Mouse (Mus musculus) CH12.LX (cell line): ENCODE measurements around the gene Trappc3. TPM values are rescaled to one million over a fixed set of nuclear protein-coding genes. Genes with fewer than 3 reads are reported as not detected.

Experiments
- DNase-seq: peaks from one replicate; pipeline ENCODE4 v3.0.0-alpha.2; 2013; ENCODE audit errors: extremely low read depth
- H3K27ac ChIP-seq: 2 replicates; pipeline ENCODE4 v1.5.1; 2012; ENCODE audit warnings: low read depth, mild to moderate bottlenecking, control low read depth, moderate library complexity; ENCODE audit not compliant: insufficient read depth
- H3K27me3 ChIP-seq: replicated peaks from 2 replicates; pipeline ENCODE3; 2012; ENCODE audit warnings: inconsistent platforms
- H3K36me3 ChIP-seq, 2 experiments: replicated peaks in 1 of 2; 2 replicates each; pipeline versions ENCODE3 to v1.6.1; 2012; ENCODE audit warnings: inconsistent platforms in 1 of 2, low read length in 1 of 2, mild to moderate bottlenecking in 1 of 2, mixed read lengths in 1 of 2, moderate library complexity in 1 of 2; ENCODE audit not compliant: control insufficient read depth in 1 of 2, insufficient read depth in 1 of 2
- H3K4me1 ChIP-seq, 2 experiments: 2 replicates each; pipeline ENCODE4 v1.6.1; 2012; ENCODE audit warnings: inconsistent platforms in 1 of 2, moderate library complexity in 1 of 2; ENCODE audit not compliant: insufficient read depth in 2 of 2, control insufficient read depth in 1 of 2
- H3K4me2 ChIP-seq: 2 replicates; pipeline ENCODE4 v1.6.1; 2012; ENCODE audit warnings: low read depth, mild to moderate bottlenecking, control low read depth; ENCODE audit not compliant: poor library complexity, insufficient read depth, severe bottlenecking
- H3K4me3 ChIP-seq, 3 experiments: fragments of 150-350 bp in 1 of 3; sonication (generic) in 1 of 3; replicated peaks in 1 of 3; 2 replicates each; pipeline versions ENCODE3 to v1.5.1; 2011 to 2012; ENCODE audit warnings: low read depth in 2 of 3, low read length in 2 of 3, mild to moderate bottlenecking in 2 of 3, moderate library complexity in 2 of 3, control low read depth in 1 of 3, improper control_type of control experiment in 1 of 3, inconsistent platforms in 1 of 3, mixed read lengths in 1 of 3; ENCODE audit not compliant: poor library complexity in 1 of 3
- H3K79me2 ChIP-seq: replicated peaks from 2 replicates; pipeline ENCODE4 v1.6.1; 2012; ENCODE audit warnings: mild to moderate bottlenecking, moderate library complexity; ENCODE audit not compliant: control insufficient read depth, poor library complexity, insufficient read depth, severe bottlenecking; ENCODE audit errors: extremely low read depth
- H3K9ac ChIP-seq: 2 replicates; pipeline ENCODE4 v1.6.1; 2012; ENCODE audit warnings: low read depth, mild to moderate bottlenecking, control low read depth, moderate library complexity; ENCODE audit not compliant: insufficient read depth
- H3K9me3 ChIP-seq: replicated peaks from 2 replicates; pipeline ENCODE3; 2012; ENCODE audit warnings: low read length, inconsistent platforms, mixed read lengths
- CHD2 ChIP-seq: IDR thresholded peaks from 2 replicates; pipeline ENCODE4 v1.6.1; 2011; ENCODE audit warnings: low read length, improper control_type of control experiment
- CTCF ChIP-seq, 2 experiments: IDR thresholded peaks in 1 of 2; conservative IDR thresholded peaks in 1 of 2; 2 replicates each; pipeline ENCODE4 v1.5.1; 2011 to 2012; ENCODE audit warnings: low read depth in 2 of 2, low read length in 2 of 2, improper control_type of control experiment in 1 of 2, inconsistent platforms in 1 of 2, mild to moderate bottlenecking in 1 of 2, moderate library complexity in 1 of 2
- ELF1 ChIP-seq: IDR thresholded peaks from 2 replicates; pipeline ENCODE4 v1.6.1; 2014; ENCODE audit warnings: low read depth, mild to moderate bottlenecking, inconsistent platforms, low read length, improper control_type of control experiment
- EP300 ChIP-seq: IDR thresholded peaks from 2 replicates; pipeline ENCODE4 v1.6.1; 2011; ENCODE audit warnings: low read length, improper control_type of control experiment
- GABPA ChIP-seq: IDR thresholded peaks from 2 replicates; pipeline ENCODE4 v1.6.1; 2012; ENCODE audit warnings: low read depth, low read length, improper control_type of control experiment, inconsistent platforms; ENCODE audit not compliant: insufficient replicate concordance
- JUN ChIP-seq: IDR thresholded peaks from 2 replicates; pipeline ENCODE4 v1.6.1; 2011; ENCODE audit warnings: low read depth, mild to moderate bottlenecking, low read length, improper control_type of control experiment, moderate library complexity; ENCODE audit not compliant: insufficient read depth
- KAT2A ChIP-seq: IDR thresholded peaks from 2 replicates; pipeline ENCODE4 v1.6.1; 2012; ENCODE audit warnings: low read length, improper control_type of control experiment, inconsistent platforms; ENCODE audit not compliant: insufficient replicate concordance
- MAZ ChIP-seq: IDR thresholded peaks from 2 replicates; pipeline ENCODE4 v1.6.1; 2012; ENCODE audit warnings: low read depth, mild to moderate bottlenecking, inconsistent platforms, low read length, improper control_type of control experiment, moderate library complexity
- MEF2A ChIP-seq: IDR thresholded peaks from 2 replicates; pipeline ENCODE4 v1.6.1; 2014; ENCODE audit warnings: low read depth, mild to moderate bottlenecking, inconsistent platforms, low read length, improper control_type of control experiment, borderline replicate concordance
- MXI1 ChIP-seq: IDR thresholded peaks from 2 replicates; pipeline ENCODE4 v1.6.1; 2011; ENCODE audit warnings: mild to moderate bottlenecking, low read depth, low read length, improper control_type of control experiment
- NELFE ChIP-seq: IDR thresholded peaks from 2 replicates; pipeline ENCODE4 v1.6.1; 2011; ENCODE audit warnings: low read depth, low read length, improper control_type of control experiment
- SMC3 ChIP-seq: IDR thresholded peaks from 2 replicates; pipeline ENCODE4 v1.6.1; 2011; ENCODE audit warnings: low read depth, low read length, improper control_type of control experiment
- TBP ChIP-seq: conservative IDR thresholded peaks from 2 replicates; pipeline ENCODE4 v1.6.1; 2011; ENCODE audit warnings: low read depth, low read length, improper control_type of control experiment
- TCF12 ChIP-seq: IDR thresholded peaks from 2 replicates; pipeline ENCODE4 v1.6.1; 2014; ENCODE audit warnings: low read depth, mild to moderate bottlenecking, inconsistent platforms, low read length, improper control_type of control experiment
- USF1 ChIP-seq: IDR thresholded peaks from 2 replicates; pipeline ENCODE4 v1.6.1; 2014; ENCODE audit warnings: low read depth, mild to moderate bottlenecking, inconsistent platforms, low read length, improper control_type of control experiment
- USF2 ChIP-seq: conservative IDR thresholded peaks from 2 replicates; pipeline ENCODE4 v1.6.1; 2011; ENCODE audit warnings: low read depth, low read length, improper control_type of control experiment
- ZMIZ1 ChIP-seq: IDR thresholded peaks from 2 replicates; pipeline ENCODE4 v1.6.1; 2012; ENCODE audit warnings: low read depth, mild to moderate bottlenecking, inconsistent platforms, low read length, improper control_type of control experiment
- ZNF384 ChIP-seq: IDR thresholded peaks from 2 replicates; pipeline ENCODE4 v1.6.1; 2012; ENCODE audit warnings: low read depth, low read length, improper control_type of control experiment, inconsistent platforms
- dilution Hi-C: fragments of 300-500 bp; cut with MboI; formaldehyde crosslinking; loops from 2 replicates; pipeline ENCODE4 v1.14.3; 2020; ENCODE audit warnings: low sequenced_read_pairs; ENCODE audit not compliant: extremely low pct_unique_long_range_greater_than_20kb, extremely low pct_ligation_motif_present
- in situ Hi-C: fragments of 300-500 bp; cut with MboI; formaldehyde crosslinking; loops from 3 replicates; pipeline ENCODE4 v1.14.3; 2019; ENCODE audit warnings: low sequenced_read_pairs, low pct_ligation_motif_present, low pct_unique_long_range_greater_than_20kb, mixed read lengths
- polyA plus RNA-seq: library from polyadenylated mRNA; unstranded; fragments of >175 nt; gene quantifications from 2 replicates; pipeline ENCODE4 v1.2.1, GENCODE M21; 2012; ENCODE audit warnings: low read depth; ENCODE audit not compliant: insufficient read length
- total RNA-seq, 2 experiments: library from RNA; depleted of rRNA; stranded (reverse); fragments of 300-350 nt in 1 of 2; fragments of >200 nt in 1 of 2; gene quantifications; 2 replicates each; pipeline ENCODE4 v1.2.3; 2012 to 2014

The Trappc3 gene
- total and polyA plus RNA-seq, 3 experiments, result 72.7 to 94.8 (median 74.1) TPM

DNA sequence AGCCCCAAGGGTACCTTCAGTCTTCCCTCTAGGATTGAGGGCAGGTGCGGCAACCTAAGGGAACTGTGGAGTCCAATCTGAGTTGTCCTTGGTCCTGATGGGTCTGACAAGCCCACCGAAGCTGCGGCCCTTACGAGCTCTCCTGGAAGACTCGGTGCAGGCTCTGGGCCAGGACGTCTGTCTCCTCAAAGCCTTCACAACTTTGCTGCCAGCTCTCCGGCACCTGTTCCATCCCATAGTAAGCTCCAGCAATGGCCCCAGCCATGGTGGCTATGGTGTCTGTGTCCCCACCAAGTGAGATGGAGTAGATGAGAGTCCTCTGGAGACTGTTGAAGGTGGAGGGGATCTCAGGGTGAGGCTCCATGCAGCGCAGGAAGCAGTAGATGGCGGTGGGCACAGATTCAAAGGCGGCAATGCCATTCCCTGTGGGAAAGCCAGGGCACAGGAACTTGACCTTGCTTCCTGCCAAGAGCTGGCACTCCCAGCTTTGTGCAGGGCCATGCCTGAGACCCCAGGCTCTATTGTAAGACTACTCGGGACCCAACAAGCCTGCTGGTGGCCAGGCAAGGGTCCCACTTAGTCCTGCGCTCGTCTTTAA, 54.4 kb downstream of the Trappc3 start:
- Histone ChIP-seq H3K4me1 (peaks cover 4 to 14% of the 10 kb centered on the region in 2 experiments; a peak in 3 of 4 replicates), H3K4me2 (no peak overlapping the region), H3K27me3 (no peaks in the 10 kb centered on the region), H3K36me3 (peaks cover 37 to 66% of the 10 kb centered on the region in 2 experiments), H3K9ac (no peak overlapping the region), H3K27ac (no peak overlapping the region), H3K79me2 (peaks cover 14% of the 10 kb centered on the region), H3K9me3 (no peaks in the 10 kb centered on the region)
- dilution Hi-C loops, result no loop called here
- DNase-seq, result no peak
- no peak for TF ChIP-seq USF1
- TF ChIP-seq KAT2A, result no peak
- TF ChIP-seq TBP, result no peak
- TF ChIP-seq EP300, result no peak
- no peak for TF ChIP-seq USF2
- no peak for TF ChIP-seq SMC3
- no peak for TF ChIP-seq MXI1
- TF ChIP-seq, all 38 proteins: peak for 0
- in situ Hi-C loops, result no loop called here
- no peak overlapping the region for H3K4me3 ChIP-seq

DNA sequence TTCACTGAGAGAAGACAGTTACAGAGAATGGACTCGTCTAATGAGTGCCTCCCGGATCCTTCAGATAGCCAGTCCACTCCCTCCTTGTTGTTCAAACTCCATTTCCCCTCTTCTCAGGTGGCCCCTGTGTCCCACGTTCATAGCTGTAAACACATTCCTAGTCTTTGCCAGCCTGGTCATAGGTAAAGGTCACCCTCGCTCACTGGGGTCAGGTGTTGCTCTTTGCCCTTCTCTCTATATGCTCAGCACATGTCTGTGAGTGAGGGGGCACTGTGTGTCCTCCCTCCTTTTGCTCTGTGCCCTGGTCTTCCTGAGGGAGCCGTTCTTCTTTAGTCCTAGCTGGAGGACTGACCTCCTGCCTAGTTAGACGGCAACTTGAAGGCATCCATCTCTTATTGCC, 57.7 kb downstream of the Trappc3 start:
- TF ChIP-seq ELF1 (no peak), CHD2 (no peak), TCF12 (no peak), KAT2A (no peak), CTCF (conservative IDR thresholded peaks at IDR 0.05 in 1 of 2, IDR thresholded peaks at IDR 0.05 in 1 of 2; ENCODE audit: low read depth in 2 of 2, low read length in 2 of 2) (no peak), NELFE (no peak), MEF2A (no peak), ZMIZ1 (no peak), JUN (no peak), ZNF384 (no peak), USF1 (no peak), GABPA (no peak), TBP (no peak), MAZ (no peak)
- Histone ChIP-seq H3K4me1 (peaks cover 4 to 17% of the 10 kb centered on the region in 2 experiments; a peak in 3 of 4 replicates), H3K4me2 (no peak overlapping the region), H3K36me3 (peaks cover 35 to 57% of the 10 kb centered on the region in 2 experiments), H3K4me3 (no peak overlapping the region), H3K27ac (0 out of 2 replicates have a peak overlapping the region, but pooled peaks have one; percentile 24), H3K79me2 (peaks cover 14% of the 10 kb centered on the region), H3K9ac (no peak overlapping the region), H3K9me3 (no peaks in the 10 kb centered on the region), H3K27me3 (no peaks in the 10 kb centered on the region)
- in situ Hi-C loops (no loop called here), dilution Hi-C loops (no loop called here)
- DNase-seq, result no peak
